Mouse (Mus musculus) cerebellum, adult 9-11 months (tissue): ENCODE data around the gene Gh.

ENCODE experiments used
- DNase-seq: peaks from one replicate; pipeline ENCODE4 v3.0.0; 2022

Gene Gh

GRCm38 (mm10) chr11:106307432-106307831, 5.8 kb upstream of the Gh start:
- DNase-seq = no peak

GRCm38 (mm10) chr11:106306758-106307157, 5.1 kb upstream of the Gh start:
- DNase-seq = no peak

GRCm38 (mm10) chr11:106306065-106306385, 4.4 kb upstream of the Gh start:
- no peak for DNase-seq

GRCm38 (mm10) chr11:106305348-106306064, 3.8 kb upstream of the Gh start:
- DNase-seq = no peak

- DNase-seq = peak; percentile 47
Measured at GRCm38 (mm10) chr11:106302634-106303033, 969 bp upstream of the Gh start.

GRCm38 (mm10) chr11:106291861-106292260, 9.8 kb downstream of the Gh start:
- peak; percentile 93 for DNase-seq

- DNase-seq = peak; percentile 58
Measured at GRCm38 (mm10) chr11:106290376-106290775, 11.3 kb downstream of the Gh start.

- DNase-seq = peak; percentile 95
Measured at GRCm38 (mm10) chr11:106289369-106289768, 12.3 kb downstream of the Gh start.

GRCm38 (mm10) chr11:106286987-106287386, 14.7 kb downstream of the Gh start:
- peak; percentile 91 for DNase-seq

GRCm38 (mm10) chr11:106286206-106286605, 15.5 kb downstream of the Gh start:
- DNase-seq = no peak

GRCm38 (mm10) chr11:106284126-106284525, 17.5 kb downstream of the Gh start:
- DNase-seq = peak; percentile 58

GRCm38 (mm10) chr11:106283371-106283770, 18.3 kb downstream of the Gh start:
- DNase-seq = peak; percentile 76

- peak; percentile 49 for DNase-seq
Measured at GRCm38 (mm10) chr11:106282452-106282851, 19.2 kb downstream of the Gh start.

- DNase-seq = peak; percentile 93
Measured at GRCm38 (mm10) chr11:106276454-106276853, 25.2 kb downstream of the Gh start, which contains the start of gene Tcam1. Gene Tcam1 (plus strand): TSS chr11:106276672.

- DNase-seq = peak; percentile 66
Measured at GRCm38 (mm10) chr11:106274971-106275411, 26.7 kb downstream of the Gh start.

GRCm38 (mm10) chr11:106274374-106274773, 27.3 kb downstream of the Gh start:
- peak; percentile 58 for DNase-seq

GRCm38 (mm10) chr11:106273811-106274210, 27.9 kb downstream of the Gh start:
- DNase-seq = peak; percentile 55

- DNase-seq = no peak
Measured at GRCm38 (mm10) chr11:106273311-106273684, 28.4 kb downstream of the Gh start.

- peak; percentile 100 for DNase-seq
Measured at GRCm38 (mm10) chr11:106272644-106273310, 28.9 kb downstream of the Gh start, which contains the start of gene Smarcd2. Gene Smarcd2 (minus strand): TSS chr11:106272972.

GRCm38 (mm10) chr11:106271794-106272643, 29.6 kb downstream of the Gh start:
- peak; percentile 76 for DNase-seq

- DNase-seq = peak; percentile 76
Measured at GRCm38 (mm10) chr11:106271131-106271793, 30.4 kb downstream of the Gh start.

GRCm38 (mm10) chr11:106269060-106269431, 32.6 kb downstream of the Gh start:
- DNase-seq = peak; percentile 81
